Mouse (Mus musculus): ENCODE measurements around the gene Gm6465. TPM values are rescaled to one million over a fixed set of nuclear protein-coding genes. Genes with fewer than 3 reads are reported as not detected.
"Not testable (repeated sequence)": the region's sequence is repeated elsewhere in the genome, so short reads cannot be mapped to it uniquely, and the experiment has no call there.

The Gm6465 gene
- total RNA-seq (2017): not detected in 2 replicates

- not testable (repeated sequence) for ATAC-seq (ENCODE audit: extremely low read depth, insufficient number of reproducible peaks, low FRiP score, poor library complexity, severe bottlenecking)
Measured at GRCm38 (mm10) chr5:11845239-11845638, at the start of gene Gm6465. Gm6465 (plus strand) TSS chr5:11845539.

GRCm38 (mm10) chr5:11845824-11846223 lies 485 bp downstream of the Gm6465 start:
- not testable (repeated sequence) for ATAC-seq (ENCODE audit: extremely low read depth, insufficient number of reproducible peaks, low FRiP score, poor library complexity, severe bottlenecking)

- ATAC-seq (ENCODE audit: extremely low read depth, insufficient number of reproducible peaks, low FRiP score, poor library complexity, severe bottlenecking): not testable (repeated sequence)
Measured at GRCm38 (mm10) chr5:11857909-11858308, 12.6 kb downstream of the Gm6465 start.

Other genes with a start within 250 kb of the Gm6465 start
- not detected in 2 replicates for gene Gm8922, start 163.6 kb upstream of the Gm6465 start, total RNA-seq (2017)
- not detected in 2 replicates for gene Gm8926, start 75.0 kb upstream of the Gm6465 start, total RNA-seq (2017)
- not detected in 2 replicates for gene 4933402N22Rik, start 72.5 kb downstream of the Gm6465 start, total RNA-seq (2017)